Mouse (Mus musculus) small intestine, adult 2 months (tissue): ENCODE results near the gene Pcgf2.

Experiments used
- CTCF ChIP-seq: fragments of 200-500 bp; IDR thresholded peaks from 2 replicates; pipeline ENCODE4 v1.5.1; 2012; ENCODE audit warnings: low read depth, mild to moderate bottlenecking, control low read depth, inconsistent platforms, low read length, moderate library complexity, mixed read lengths; ENCODE audit not compliant: insufficient replicate concordance, insufficient read length; ENCODE audit errors: extremely low read depth
- POLR2A ChIP-seq: fragments of 200-500 bp; IDR thresholded peaks from 2 replicates; pipeline ENCODE4 v1.6.1; 2012; ENCODE audit warnings: low read depth, mild to moderate bottlenecking, control low read depth, inconsistent platforms, low read length, moderate library complexity

DNA sequence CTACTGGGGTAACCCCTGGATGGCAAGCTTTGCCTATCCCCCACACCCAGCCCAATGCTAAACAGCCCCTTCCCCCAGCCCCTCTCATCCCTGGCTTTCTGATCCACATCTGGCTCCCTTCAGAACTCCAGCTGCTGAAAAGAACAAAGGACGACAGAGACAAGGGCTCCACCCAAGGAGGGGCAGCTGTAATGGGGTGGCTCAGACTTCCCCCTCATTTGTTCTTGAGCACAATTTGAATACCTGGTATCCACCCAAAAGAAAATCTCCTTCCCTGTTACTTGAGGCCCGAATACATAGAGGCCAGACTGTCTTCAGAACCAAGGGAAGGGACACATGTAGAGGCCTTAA lies 29.1 kb downstream of the Pcgf2 start:
- no peak for TF ChIP-seq POLR2A
- TF ChIP-seq CTCF, result no peak
